Mouse (Mus musculus) ES-E14 (cell line): ENCODE measurements around the gene Myadml2.

Experiments
- CHD2 ChIP-seq: IDR thresholded peaks from 2 replicates; pipeline ENCODE4 v1.6.1; 2014; ENCODE audit warnings: mild to moderate bottlenecking, low read depth, low read length, inconsistent platforms
- HCFC1 ChIP-seq: IDR thresholded peaks from 2 replicates; pipeline ENCODE4 v1.6.1; 2012; ENCODE audit warnings: low read length, inconsistent platforms, borderline replicate concordance; ENCODE audit not compliant: insufficient read depth

DNA sequence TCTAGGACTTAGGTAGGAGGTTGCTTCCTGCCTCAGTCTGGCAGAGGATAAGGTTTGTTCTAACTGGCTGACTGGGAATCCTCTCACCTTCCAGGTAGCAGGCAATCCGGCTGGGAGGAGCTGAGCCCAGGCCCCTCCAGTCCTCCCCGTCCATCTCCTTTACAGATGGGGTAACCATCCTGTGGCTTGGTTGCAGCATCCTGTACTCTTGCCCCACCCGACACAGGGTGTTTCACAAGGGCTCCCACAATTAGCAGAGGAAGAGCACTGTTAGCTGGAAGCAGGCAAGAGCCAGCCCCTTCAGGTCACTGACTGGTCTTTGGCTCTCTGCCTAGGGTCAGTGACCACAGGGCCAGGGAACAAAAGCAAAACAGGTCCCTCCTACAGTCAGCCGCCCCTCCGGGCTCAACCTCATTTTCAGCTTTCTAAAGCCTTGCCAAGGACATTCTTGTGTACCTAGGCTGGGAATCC lies 17.5 kb downstream of the Myadml2 start:
- TF ChIP-seq HCFC1 = no peak
- TF ChIP-seq CHD2 = no peak
